Mouse (Mus musculus) ES-E14 (cell line): Measurements from ENCODE around the gene Irf5.

ENCODE experiments used
- HCFC1 ChIP-seq: IDR thresholded peaks from 2 replicates; pipeline ENCODE4 v1.6.1; 2012; ENCODE audit warnings: low read length, inconsistent platforms, borderline replicate concordance; ENCODE audit not compliant: insufficient read depth
- MAFK ChIP-seq: IDR thresholded peaks from 2 replicates; pipeline ENCODE4 v1.6.1; 2014; ENCODE audit warnings: mild to moderate bottlenecking, low read depth, low read length, inconsistent platforms; ENCODE audit not compliant: insufficient read depth
- ZC3H11A ChIP-seq: IDR thresholded peaks from 2 replicates; pipeline ENCODE4 v1.6.1; 2012; ENCODE audit warnings: low read depth, mild to moderate bottlenecking, inconsistent platforms, low read length, borderline replicate concordance

GRCm38 (mm10) chr6:29581202-29581601 lies 54.8 kb downstream of the Irf5 start:
- TF ChIP-seq MAFK = no peak
- no peak for TF ChIP-seq HCFC1
- TF ChIP-seq ZC3H11A = no peak
